Mouse (Mus musculus): ENCODE data around the gene Kif1a. TPM values are rescaled to one million over a fixed set of nuclear protein-coding genes. Genes with fewer than 3 reads are reported as not detected.
A peak's percentile ranks its signal among the peaks of the same experiment; 100 is the strongest.

Gene Kif1a
- total RNA-seq, 2 experiments from 2014 or later, result 731 to 734 TPM

- intact Hi-C loops (cut with DNase I), result no loop called here
- no peak for DNase-seq (ENCODE audit: low spot score in 2 of 2)
These were observed 65.8 kb downstream of the Kif1a start for GRCm38 (mm10) chr1:93035981-93036380.

- intact Hi-C loops (cut with DNase I), result no loop called here
These were observed 67.8 kb downstream of the Kif1a start for GRCm38 (mm10) chr1:93033989-93034388.

GRCm38 (mm10) chr1:93031199-93031598 lies 70.6 kb downstream of the Kif1a start:
- DNase-seq (ENCODE audit: low spot score in 2 of 2), result peak in 1 of 2 experiments; percentile 40
- intact Hi-C loops (cut with DNase I), result no loop called here

More at GRCm38 (mm10) chr1:93033989-93034388, 67.8 kb downstream of the Kif1a start:
- no peak for DNase-seq (ENCODE audit: low spot score in 2 of 2)

DNA sequence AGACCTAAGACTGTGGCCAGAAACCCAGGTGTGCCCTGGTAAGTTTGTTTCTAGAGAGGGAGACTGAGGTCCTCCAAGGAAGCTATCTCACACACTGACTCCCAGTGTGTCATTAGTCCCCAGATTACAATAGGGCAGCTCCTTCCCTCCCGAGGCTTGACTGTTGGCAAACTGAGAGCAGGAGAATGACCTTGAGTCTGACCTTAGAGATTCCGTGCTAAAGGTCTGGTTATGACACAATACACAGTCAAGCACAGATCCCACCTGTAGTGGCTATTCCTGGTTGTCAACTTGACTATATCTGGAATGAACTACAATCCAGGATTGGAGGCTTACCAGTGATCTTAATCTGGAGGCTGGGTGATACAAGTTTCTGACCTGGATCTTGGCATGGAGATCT lies 71.7 kb downstream of the Kif1a start:
- DNase-seq (ENCODE audit: low spot score in 2 of 2), result no peak
- intact Hi-C loops (cut with DNase I), result no loop called here

- intact Hi-C loops (cut with DNase I), result no loop called here
- no peak for DNase-seq (ENCODE audit: low spot score in 2 of 2)
These were observed 72.4 kb downstream of the Kif1a start for GRCm38 (mm10) chr1:93029387-93029786.

GRCm38 (mm10) chr1:93026600-93026999 lies 75.2 kb downstream of the Kif1a start:
- intact Hi-C loops (cut with DNase I), result no loop called here
- no peak for DNase-seq (ENCODE audit: low spot score in 2 of 2)

DNA sequence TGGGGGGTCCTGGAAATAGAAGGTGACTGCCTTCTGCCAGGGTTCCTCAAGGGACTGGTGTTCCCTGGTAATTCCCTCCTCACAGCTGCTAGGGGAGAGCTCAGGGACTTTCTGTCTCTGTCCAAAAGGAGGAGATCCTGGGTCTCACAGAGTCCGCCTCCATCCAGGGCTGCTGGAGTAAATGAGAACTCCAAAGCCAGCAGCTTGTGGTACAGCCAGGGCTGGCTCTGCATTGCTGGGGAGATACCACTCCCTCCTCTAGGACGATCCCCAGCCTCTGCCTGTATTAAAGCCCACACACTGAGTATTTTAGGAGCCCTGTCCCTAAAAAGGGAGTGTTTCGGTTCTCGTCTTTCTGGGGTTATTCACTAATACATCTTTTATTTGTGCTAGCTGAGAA lies 81.1 kb downstream of the Kif1a start:
- intact Hi-C loops (cut with DNase I), result no loop called here

GRCm38 (mm10) chr1:93018716-93019115 lies 83.0 kb downstream of the Kif1a start:
- no peak for DNase-seq (ENCODE audit: low spot score in 2 of 2)
- intact Hi-C loops (cut with DNase I), result no loop called here

More for the DNA sequence above, 81.1 kb downstream of the Kif1a start:
- DNase-seq (ENCODE audit: low spot score in 2 of 2), result peak in 1 of 2 experiments; percentile 40

DNA sequence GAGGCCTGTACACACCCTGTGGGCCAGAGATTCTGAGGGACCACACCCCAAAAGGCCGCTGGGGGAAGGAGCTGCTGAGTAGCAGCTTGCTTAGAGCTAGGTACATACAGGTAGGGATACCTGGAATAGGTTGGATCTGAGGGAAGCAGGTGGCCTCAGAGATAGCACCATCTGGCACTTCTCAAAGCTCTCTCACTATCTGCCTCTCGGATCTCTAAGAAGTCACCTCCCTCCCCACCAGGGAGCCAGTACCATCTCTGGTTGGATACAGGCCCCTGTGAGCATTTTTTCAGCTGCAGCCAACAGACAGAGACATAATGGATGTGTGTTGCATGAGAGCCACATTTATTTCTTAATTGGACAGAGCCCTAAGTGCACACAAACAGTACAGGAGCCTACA lies 86.6 kb downstream of the Kif1a start:
- intact Hi-C loops (cut with DNase I), result no loop called here
- no peak for DNase-seq (ENCODE audit: low spot score in 2 of 2)

GRCm38 (mm10) chr1:93014460-93014859 lies 87.3 kb downstream of the Kif1a start:
- intact Hi-C loops (cut with DNase I), result no loop called here

DNA sequence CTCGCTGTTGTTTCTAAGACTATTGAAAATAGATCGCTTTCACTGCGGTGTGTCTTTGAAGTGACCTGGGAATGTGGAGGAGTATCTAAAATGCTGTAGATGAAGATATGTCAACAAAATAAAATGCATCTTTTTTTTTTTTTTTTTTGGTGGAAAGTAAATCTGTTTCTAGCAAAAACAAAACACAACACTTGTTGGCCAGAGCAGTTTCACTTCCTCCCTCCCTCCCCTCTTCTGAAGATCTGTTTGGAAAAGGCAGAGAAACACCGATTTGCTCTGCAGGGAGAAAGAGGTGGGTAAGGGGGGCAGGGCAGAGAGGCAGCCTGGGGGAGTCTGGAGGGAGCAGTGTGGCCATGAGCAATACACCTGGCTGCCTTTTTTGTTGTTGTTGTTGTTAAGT lies 88.4 kb downstream of the Kif1a start:
- no peak for DNase-seq (ENCODE audit: low spot score in 2 of 2)
- intact Hi-C loops (cut with DNase I), result no loop called here

More at GRCm38 (mm10) chr1:93014460-93014859, 87.3 kb downstream of the Kif1a start:
- peak; percentile 74 to 75 for DNase-seq (ENCODE audit: low spot score in 2 of 2)

DNA sequence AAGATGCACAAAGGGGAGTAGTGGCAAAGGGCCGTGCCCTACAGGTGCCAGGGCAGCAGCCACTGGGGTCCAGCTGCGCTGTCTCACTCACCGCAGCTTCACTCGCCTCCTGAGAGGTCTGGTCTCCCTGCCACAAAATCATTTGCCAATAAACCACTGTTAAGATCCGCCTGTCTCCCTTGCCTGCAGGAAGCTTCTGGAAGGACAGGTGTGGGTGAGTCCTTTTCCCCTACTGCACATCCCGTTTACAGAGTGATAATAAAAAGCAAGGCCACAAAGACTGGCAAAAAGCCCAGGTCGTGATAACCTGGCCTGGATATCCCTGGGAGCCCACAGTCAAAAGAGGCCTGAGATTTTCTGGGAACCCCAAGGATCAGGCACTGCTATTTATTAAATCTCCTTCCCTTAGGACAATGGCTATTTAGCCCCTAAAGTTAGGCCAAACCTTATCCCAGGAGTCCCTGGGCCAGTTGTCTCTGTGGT lies 89.6 kb downstream of the Kif1a start:
- intact Hi-C loops (cut with DNase I), result no loop called here
- no peak for DNase-seq (ENCODE audit: low spot score in 2 of 2)

- DNase-seq (ENCODE audit: low spot score in 2 of 2), result no peak
- intact Hi-C loops (cut with DNase I), result loop anchor here (2.0 kb wide), 1 partner anchor 54 kb away; no protein-coding TSS in a partner anchor
These were observed 91.0 kb downstream of the Kif1a start for GRCm38 (mm10) chr1:93010731-93011130.

DNA sequence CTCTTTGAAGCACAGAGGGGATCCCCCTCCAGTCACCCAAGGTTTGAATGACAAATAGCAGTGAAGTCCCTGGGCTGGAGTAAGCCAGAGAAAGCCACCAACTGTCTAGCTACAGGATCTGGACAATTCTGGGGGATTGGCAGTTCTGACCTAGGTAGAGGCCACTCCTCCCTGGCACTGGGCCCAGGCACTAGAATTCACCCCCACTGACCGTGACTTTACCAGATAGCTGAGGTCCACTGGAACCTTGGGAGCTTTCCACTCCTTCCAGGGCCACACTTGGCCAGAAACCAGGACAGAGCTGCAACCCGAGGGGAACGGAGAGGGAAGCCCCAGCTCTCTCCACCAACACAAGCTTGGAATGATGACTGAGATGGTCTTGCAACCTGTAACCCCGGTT lies 92.6 kb downstream of the Kif1a start:
- intact Hi-C loops (cut with DNase I), result no loop called here
- DNase-seq (ENCODE audit: low spot score in 2 of 2), result no peak

DNA sequence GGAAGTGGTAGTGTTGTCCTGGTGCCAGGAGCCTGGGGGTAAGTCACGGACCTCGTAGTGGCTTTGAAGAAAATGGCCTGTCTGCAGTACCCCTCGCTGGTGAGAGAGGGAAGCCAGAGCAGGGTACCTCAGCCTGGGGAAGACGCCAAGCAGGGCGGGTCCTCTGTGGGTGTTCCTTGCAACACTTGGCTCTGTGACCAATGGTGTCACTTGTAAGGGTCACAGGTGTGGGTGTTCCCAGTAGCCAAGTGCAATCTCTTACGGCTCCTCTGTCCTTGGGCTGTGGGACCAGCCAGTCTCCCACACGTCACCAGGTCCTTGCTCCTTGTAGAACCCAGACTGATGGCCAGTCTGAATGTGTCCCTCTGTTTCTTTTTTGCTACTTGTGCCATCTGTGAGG lies 95.7 kb downstream of the Kif1a start, which contains the start of gene Aqp12:
Gene Aqp12 (plus strand): TSS at position 274 of the 400 bp plus-strand sequence.
- DNase-seq (ENCODE audit: low spot score in 2 of 2), result no peak
- intact Hi-C loops (cut with DNase I), result no loop called here

- no peak for DNase-seq (ENCODE audit: low spot score in 2 of 2)
- intact Hi-C loops (cut with DNase I), result no loop called here
These were observed 108.9 kb downstream of the Kif1a start for GRCm38 (mm10) chr1:92992880-92993279.

DNA sequence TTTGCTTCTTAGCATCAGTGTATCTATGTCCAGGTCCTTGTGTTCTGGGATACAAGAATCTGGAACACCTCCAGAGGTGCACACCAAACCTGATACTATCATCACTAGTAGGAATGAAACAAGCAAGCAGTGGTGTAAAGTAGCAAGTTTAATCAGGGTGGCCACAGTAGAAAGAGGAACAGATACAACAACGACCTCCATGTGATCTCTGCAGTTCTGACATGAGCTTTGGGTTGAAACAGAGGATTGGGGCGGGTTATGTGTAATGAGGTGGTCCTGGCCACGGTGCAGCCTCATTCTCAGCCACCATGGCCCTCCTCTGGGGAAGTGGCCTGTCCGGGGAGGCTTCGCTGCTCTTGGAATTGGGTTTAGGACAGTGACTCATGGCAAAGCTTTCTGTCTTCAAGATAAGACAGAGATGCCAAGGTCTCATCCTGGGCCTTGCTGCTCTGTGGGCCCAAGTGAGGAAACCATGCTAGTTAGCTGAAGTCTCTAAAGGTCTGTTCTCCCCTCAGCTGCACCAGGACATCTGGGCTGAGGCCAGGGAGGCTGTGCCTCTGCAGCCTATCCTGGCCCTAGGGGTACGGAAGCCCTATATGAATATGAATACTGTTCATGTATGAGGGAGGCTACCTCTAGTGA lies 109.4 kb downstream of the Kif1a start:
- DNase-seq (ENCODE audit: low spot score in 2 of 2), result no peak
- intact Hi-C loops (cut with DNase I), result no loop called here

DNA sequence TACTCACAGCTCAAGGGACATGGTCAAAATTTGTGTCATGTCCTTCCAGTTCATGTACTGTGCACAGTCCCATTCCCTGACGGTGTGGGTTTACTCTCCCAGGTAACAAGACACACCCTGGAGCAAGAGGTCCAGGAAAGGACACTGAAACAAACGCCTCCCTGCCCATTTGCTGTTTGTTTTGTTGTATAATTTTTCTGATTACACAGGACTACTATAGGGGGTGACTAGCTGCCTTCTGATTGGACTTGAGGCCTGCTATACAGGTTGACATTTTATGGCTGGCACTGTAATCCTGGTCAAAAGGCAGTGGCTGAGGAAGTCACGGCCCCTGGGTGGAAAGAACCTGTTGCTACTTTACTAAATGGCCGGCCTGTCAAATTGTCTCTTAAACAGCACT lies 111.9 kb downstream of the Kif1a start:
- intact Hi-C loops (cut with DNase I), result no loop called here
- DNase-seq (ENCODE audit: low spot score in 2 of 2), result no peak

DNA sequence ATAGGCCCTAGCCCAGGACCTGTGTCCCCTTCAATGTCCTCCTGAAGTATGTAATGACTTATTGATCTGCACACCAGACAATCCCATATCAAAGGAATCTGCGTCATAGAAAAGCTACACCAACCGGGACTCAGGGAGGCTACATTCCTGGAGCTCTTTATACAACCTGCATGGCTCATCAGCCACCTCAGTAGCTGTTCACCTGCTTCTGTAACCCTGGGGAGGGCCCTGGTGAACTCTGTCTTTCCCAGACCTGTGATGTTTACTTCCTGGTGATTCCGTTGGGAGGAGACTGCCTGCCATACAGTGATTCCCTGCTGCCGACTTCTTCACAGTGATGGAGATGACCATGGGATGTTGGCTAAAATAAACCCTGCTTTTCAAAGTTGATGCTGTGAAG lies 112.9 kb downstream of the Kif1a start:
- DNase-seq (ENCODE audit: low spot score in 2 of 2), result no peak
- intact Hi-C loops (cut with DNase I), result no loop called here

GRCm38 (mm10) chr1:92984999-92985398 lies 116.8 kb downstream of the Kif1a start:
- intact Hi-C loops (cut with DNase I), result no loop called here
- no peak for DNase-seq (ENCODE audit: low spot score in 2 of 2)

DNA sequence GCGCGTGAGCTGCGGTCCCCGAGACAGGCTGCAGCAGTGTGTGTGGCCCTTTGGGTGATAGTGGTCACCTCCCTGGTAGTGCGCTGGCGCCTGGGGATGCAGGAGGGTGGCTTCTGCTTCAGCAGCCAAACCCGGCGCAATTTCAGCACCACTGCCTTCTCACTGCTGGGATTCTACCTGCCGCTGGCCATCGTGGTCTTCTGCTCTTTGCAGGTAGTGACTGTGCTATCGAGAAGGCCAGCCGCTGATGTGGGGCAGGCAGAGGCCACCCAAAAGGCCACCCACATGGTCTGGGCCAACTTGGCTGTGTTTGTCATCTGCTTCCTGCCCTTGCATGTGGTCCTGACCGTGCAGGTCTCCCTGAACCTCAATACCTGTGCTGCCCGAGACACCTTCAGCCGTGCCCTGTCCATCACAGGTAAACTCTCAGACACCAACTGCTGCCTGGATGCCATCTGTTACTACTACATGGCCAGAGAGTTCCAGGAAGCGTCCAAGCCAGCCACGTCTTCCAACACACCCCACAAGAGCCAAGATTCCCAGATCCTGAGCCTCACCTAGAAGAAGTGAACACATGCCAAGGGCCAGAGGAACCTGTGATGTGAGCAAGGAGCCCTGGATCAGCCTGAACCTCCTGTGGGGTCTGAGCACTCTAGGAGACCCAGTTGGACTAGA lies 118.7 kb downstream of the Kif1a start:
- DNase-seq (ENCODE audit: low spot score in 2 of 2), result no peak
- intact Hi-C loops (cut with DNase I), result no loop called here
